Mouse (Mus musculus): Measurements from ENCODE around the gene Gm44596.
"Not testable (repeated sequence)": the region's sequence is repeated elsewhere in the genome, so short reads cannot be mapped to it uniquely, and the experiment has no call there.

Gm44596 gene

GRCm38 (mm10) chr6:128379636-128380035, 4.3 kb downstream of the Gm44596 start:
- no peak for DNase-seq (ENCODE audit: low read depth in 1 of 2, low spot score in 2 of 2)

GRCm38 (mm10) chr6:128380594-128381167, 5.4 kb downstream of the Gm44596 start:
- DNase-seq (ENCODE audit: low read depth in 1 of 2, low spot score in 2 of 2), result not testable (repeated sequence)

GRCm38 (mm10) chr6:128381254-128381653, 6.0 kb downstream of the Gm44596 start:
- peak; percentile 26 to 37 for DNase-seq (ENCODE audit: low read depth in 1 of 2, low spot score in 2 of 2)

- DNase-seq (ENCODE audit: low read depth in 1 of 2, low spot score in 2 of 2), result no peak
These were observed 8.4 kb downstream of the Gm44596 start for GRCm38 (mm10) chr6:128383752-128384151.

- DNase-seq (ENCODE audit: low read depth in 1 of 2, low spot score in 2 of 2), result no peak
These were observed 9.7 kb downstream of the Gm44596 start for GRCm38 (mm10) chr6:128385026-128385425.

- DNase-seq (ENCODE audit: low read depth in 1 of 2, low spot score in 2 of 2), result no peak
These were observed 13.9 kb downstream of the Gm44596 start for GRCm38 (mm10) chr6:128389185-128389584.

GRCm38 (mm10) chr6:128390683-128391082, 15.4 kb downstream of the Gm44596 start:
- DNase-seq (ENCODE audit: low read depth in 1 of 2, low spot score in 2 of 2), result no peak

- no peak for DNase-seq (ENCODE audit: low read depth in 1 of 2, low spot score in 2 of 2)
These were observed 22.4 kb downstream of the Gm44596 start for GRCm38 (mm10) chr6:128397574-128398261.

- DNase-seq (ENCODE audit: low read depth in 1 of 2, low spot score in 2 of 2), result no peak
These were observed 23.7 kb downstream of the Gm44596 start, which contains the start of gene Nrip2 for GRCm38 (mm10) chr6:128398996-128399395. Nrip2 (plus strand) TSS chr6:128399296.

GRCm38 (mm10) chr6:128399421-128400185, 24.3 kb downstream of the Gm44596 start:
- DNase-seq (ENCODE audit: low read depth in 1 of 2, low spot score in 2 of 2), result no peak

GRCm38 (mm10) chr6:128404708-128405107, 29.4 kb downstream of the Gm44596 start:
- no peak for DNase-seq (ENCODE audit: low read depth in 1 of 2, low spot score in 2 of 2)

GRCm38 (mm10) chr6:128408544-128409125, 33.3 kb downstream of the Gm44596 start:
- no peak for DNase-seq (ENCODE audit: low read depth in 1 of 2, low spot score in 2 of 2)

GRCm38 (mm10) chr6:128410305-128410704, 35.0 kb downstream of the Gm44596 start:
- no peak for DNase-seq (ENCODE audit: low read depth in 1 of 2, low spot score in 2 of 2)

GRCm38 (mm10) chr6:128411115-128411514, 35.8 kb downstream of the Gm44596 start:
- peak; percentile 33 to 64 for DNase-seq (ENCODE audit: low read depth in 1 of 2, low spot score in 2 of 2)

- DNase-seq (ENCODE audit: low read depth in 1 of 2, low spot score in 2 of 2), result no peak
These were observed 40.9 kb downstream of the Gm44596 start for GRCm38 (mm10) chr6:128416169-128416568.

- no peak for DNase-seq (ENCODE audit: low read depth in 1 of 2, low spot score in 2 of 2)
These were observed 42.8 kb downstream of the Gm44596 start for GRCm38 (mm10) chr6:128418076-128418475.

- no peak for DNase-seq (ENCODE audit: low read depth in 1 of 2, low spot score in 2 of 2)
These were observed 45.7 kb downstream of the Gm44596 start for GRCm38 (mm10) chr6:128421036-128421435.

- no peak for DNase-seq (ENCODE audit: low read depth in 1 of 2, low spot score in 2 of 2)
These were observed 46.2 kb downstream of the Gm44596 start for GRCm38 (mm10) chr6:128421480-128421879.

GRCm38 (mm10) chr6:128423496-128424268, 48.4 kb downstream of the Gm44596 start:
- no peak for DNase-seq (ENCODE audit: low read depth in 1 of 2, low spot score in 2 of 2)

- DNase-seq (ENCODE audit: low read depth in 1 of 2, low spot score in 2 of 2), result peak; percentile 84 to 94
These were observed 49.1 kb downstream of the Gm44596 start, which contains the start of gene Itfg2 for GRCm38 (mm10) chr6:128424269-128425019. Itfg2 (minus strand) TSS chr6:128424931.
